Mouse (Mus musculus) small intestine, adult 2 months (tissue): Measurements from ENCODE around the gene Elavl3.

Experiments
- CTCF ChIP-seq: fragments of 200-500 bp; IDR thresholded peaks from 2 replicates; pipeline ENCODE4 v1.5.1; 2012; ENCODE audit warnings: low read depth, mild to moderate bottlenecking, control low read depth, inconsistent platforms, low read length, moderate library complexity, mixed read lengths; ENCODE audit not compliant: insufficient replicate concordance, insufficient read length; ENCODE audit errors: extremely low read depth
- POLR2A ChIP-seq: fragments of 200-500 bp; IDR thresholded peaks from 2 replicates; pipeline ENCODE4 v1.6.1; 2012; ENCODE audit warnings: low read depth, mild to moderate bottlenecking, control low read depth, inconsistent platforms, low read length, moderate library complexity

DNA sequence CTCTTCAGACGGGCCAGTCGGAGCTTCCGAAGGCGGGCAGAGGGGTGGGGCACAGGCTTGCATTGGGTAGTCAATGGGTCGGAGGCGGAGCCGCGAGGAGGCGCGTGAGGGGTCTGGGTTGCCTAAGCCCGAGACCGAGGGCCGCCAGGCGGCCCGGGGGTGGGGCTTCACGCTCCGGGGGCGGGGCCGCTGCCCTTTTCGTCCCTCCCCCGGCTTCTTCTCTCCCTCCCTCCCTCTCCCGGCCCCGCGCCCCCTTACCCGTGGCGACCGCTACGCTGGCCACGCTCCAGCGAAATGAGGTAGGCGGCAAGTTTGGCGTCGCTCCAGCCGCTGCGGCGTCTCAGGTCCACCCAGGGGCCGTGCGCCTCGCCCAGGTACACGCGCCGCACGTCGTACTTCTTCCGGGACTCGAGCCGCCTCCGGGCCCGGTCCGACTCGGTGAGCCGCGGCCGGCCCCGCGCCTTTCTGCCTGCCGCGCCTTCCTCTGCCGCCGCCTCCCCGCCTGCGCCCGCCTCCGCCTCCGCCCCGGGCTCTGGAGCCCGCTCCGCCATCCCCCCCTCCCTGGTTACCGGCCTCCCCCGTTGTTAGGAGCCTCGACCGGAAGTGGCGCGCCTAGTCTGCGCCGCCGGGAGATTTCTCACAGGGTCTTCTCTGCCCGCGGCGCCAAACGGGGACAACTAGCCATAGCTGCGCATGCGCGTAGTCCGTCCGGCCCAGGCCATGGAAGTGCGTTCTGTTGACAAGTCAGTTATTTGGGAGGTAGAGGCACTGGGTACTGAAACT, 19.2 kb upstream of the Elavl3 start, which contains the start of the genes Gm49318 and Zfp653:
- TF ChIP-seq CTCF (no peak), POLR2A (peak; percentile 42)
